In the genomic region with DNA sequence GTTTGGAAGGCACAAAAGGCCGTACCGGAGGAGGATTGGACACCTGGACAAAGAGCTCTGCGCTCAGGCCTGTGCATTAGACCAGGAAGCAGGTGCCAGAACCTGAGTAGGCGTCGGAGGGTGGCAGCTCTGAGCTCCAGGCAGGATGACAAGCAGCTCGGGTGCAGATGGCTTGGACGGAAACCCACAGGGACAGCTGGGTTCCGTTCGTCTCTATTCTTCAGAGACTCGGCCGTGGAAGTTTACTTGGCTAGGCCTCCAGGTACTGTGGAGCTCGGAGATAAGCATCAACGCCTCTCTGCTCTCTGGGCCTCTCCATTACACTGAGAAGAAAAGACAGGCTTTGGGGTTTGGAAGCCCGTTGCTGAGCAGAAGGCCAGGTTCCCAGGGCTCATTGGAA, we compare ENCODE assay signal across 11 mouse cellular contexts.
A peak's percentile ranks its signal among the peaks of the same experiment; 100 is the strongest.
DNase-seq lines count a peak whose midpoint lies in the region; ATAC-seq lines count a peak whose summit lies in the region.
"Had no signal": no experiment of that assay in that cellular context is flagged by ENCODE, and none has a peak within 500 bp of the region (broad histone marks: within the 10 kb centered on the region; RNA-seq: fewer than 3 reads in every experiment).

No protein-coding gene starts in this region.

- H3K4me1 ChIP-seq in heart, embryonic 15.5 days (replicated peaks), result 0 out of 2 replicates have a peak, but pooled peaks cover 2% of the 10 kb centered on the region
- H3K4me1 ChIP-seq in forebrain, embryonic 16.5 days (replicated peaks; ENCODE audit: control insufficient read depth, insufficient read depth, low read length), result no peaks in the 10 kb centered on the region
- H3K4me1 ChIP-seq: midbrain, embryonic 13.5 days had no signal

- peak overlapping the region; percentile 12; the same call in 1 of the 2 replicates for H3K27ac ChIP-seq in heart, embryonic 15.5 days
- H3K27ac ChIP-seq in forebrain, embryonic 16.5 days (ENCODE audit: low read length), result no peak overlapping the region
- H3K27ac ChIP-seq: liver, embryonic 15.5 days; midbrain, embryonic 13.5 days had no signal

- DNase-seq in heart, postnatal 14 days, result no peak
- peak; percentile 97 for DNase-seq in cerebellum, adult 11-12 months
- peak; percentile 49 for DNase-seq in right cerebral cortex, postnatal 25 days
- no peak for DNase-seq in ovary, postnatal 36 days (ENCODE audit: low spot score)
- DNase-seq in adrenal gland, postnatal 36 days, result no peak
- no peak for DNase-seq in kidney, postnatal 25 days

- ATAC-seq in heart, embryonic 15.5 days (replicated peaks; ENCODE audit: insufficient number of reproducible peaks, insufficient read depth, low FRiP score, low read depth), result no peak; the same call in 1 of the 2 replicates
- ATAC-seq in forebrain, embryonic 16.5 days, result peak; percentile 72
- ATAC-seq: midbrain, embryonic 13.5 days had no signal

- H3K9ac ChIP-seq in heart, embryonic 15.5 days, result no peak overlapping the region
- no peak overlapping the region for H3K9ac ChIP-seq in forebrain, embryonic 16.5 days (replicated peaks; ENCODE audit: low read depth, low read length)
- H3K9ac ChIP-seq: liver, embryonic 15.5 days; midbrain, embryonic 13.5 days had no signal

- WGBS in heart, embryonic 15.5 days, result 75% methylated on average over 14 of the region's 14 CpGs
- WGBS in forebrain, embryonic 16.5 days, result 68% methylated on average over 14 of the region's 14 CpGs

- no peaks in the 10 kb centered on the region for H3K36me3 ChIP-seq in heart, embryonic 15.5 days
- H3K36me3 ChIP-seq in forebrain, embryonic 16.5 days (ENCODE audit: control insufficient read depth, insufficient read depth), result no peaks in the 10 kb centered on the region
- H3K36me3 ChIP-seq: liver, embryonic 15.5 days; midbrain, embryonic 13.5 days had no signal

- no peaks in the 10 kb centered on the region for H3K27me3 ChIP-seq in heart, embryonic 15.5 days
- H3K27me3 ChIP-seq in forebrain, embryonic 16.5 days (replicated peaks; ENCODE audit: control insufficient read depth, insufficient read depth, low read length), result no peaks in the 10 kb centered on the region
- H3K27me3 ChIP-seq: liver, embryonic 15.5 days; midbrain, embryonic 13.5 days had no signal

- H3K4me2 ChIP-seq in heart, embryonic 15.5 days, result no peak overlapping the region
- no peak overlapping the region for H3K4me2 ChIP-seq in forebrain, embryonic 16.5 days (ENCODE audit: low read length)
- H3K4me2 ChIP-seq: heart, embryonic 11.5 days; liver, embryonic 15.5 days; midbrain, embryonic 13.5 days had no signal

- intact Hi-C loops in heart, postnatal 14 days (cut with DNase I), result no loop called here

- H3K9me3 ChIP-seq in heart, embryonic 15.5 days (replicated peaks), result 0 out of 2 replicates have a peak, but pooled peaks cover 4% of the 10 kb centered on the region
- H3K9me3 ChIP-seq in forebrain, embryonic 16.5 days (ENCODE audit: control insufficient read depth, low read length), result peaks cover 3% of the 10 kb centered on the region; the same call in 1 of the 2 replicates
- H3K9me3 ChIP-seq: liver, embryonic 15.5 days; midbrain, embryonic 13.5 days had no signal

- H3K4me3 ChIP-seq in heart, embryonic 15.5 days, result no peak overlapping the region
- no peak overlapping the region for H3K4me3 ChIP-seq in forebrain, embryonic 16.5 days (replicated peaks; ENCODE audit: low read length)
- H3K4me3 ChIP-seq: liver, embryonic 15.5 days; midbrain, embryonic 13.5 days had no signal

Comparison
In these comparisons a context has a peak if more than half of its experiments do, and no peak if none do; other contexts are left out.
1. DNase-seq: peak in cerebellum, adult 11-12 months (single experiment) and right cerebral cortex, postnatal 25 days (single experiment); none in heart, postnatal 14 days (0 of 2), ovary, postnatal 36 days (single experiment), adrenal gland, postnatal 36 days (0 of 2) and kidney, postnatal 25 days (0 of 2).